Mouse (Mus musculus) liver, postnatal 0 days (tissue): Measurements from ENCODE around the gene Elmod1.

ENCODE experiments used
- CTCF ChIP-seq: sonication (generic); IDR thresholded peaks from 2 replicates; pipeline ENCODE4 v1.5.1; 2016; ENCODE audit warnings: antibody characterized with exemption, low read depth
- EP300 ChIP-seq: IDR thresholded peaks from 2 replicates; pipeline ENCODE4 v1.6.1; 2016; ENCODE audit warnings: antibody characterized with exemption, low read depth, mild to moderate bottlenecking

DNA sequence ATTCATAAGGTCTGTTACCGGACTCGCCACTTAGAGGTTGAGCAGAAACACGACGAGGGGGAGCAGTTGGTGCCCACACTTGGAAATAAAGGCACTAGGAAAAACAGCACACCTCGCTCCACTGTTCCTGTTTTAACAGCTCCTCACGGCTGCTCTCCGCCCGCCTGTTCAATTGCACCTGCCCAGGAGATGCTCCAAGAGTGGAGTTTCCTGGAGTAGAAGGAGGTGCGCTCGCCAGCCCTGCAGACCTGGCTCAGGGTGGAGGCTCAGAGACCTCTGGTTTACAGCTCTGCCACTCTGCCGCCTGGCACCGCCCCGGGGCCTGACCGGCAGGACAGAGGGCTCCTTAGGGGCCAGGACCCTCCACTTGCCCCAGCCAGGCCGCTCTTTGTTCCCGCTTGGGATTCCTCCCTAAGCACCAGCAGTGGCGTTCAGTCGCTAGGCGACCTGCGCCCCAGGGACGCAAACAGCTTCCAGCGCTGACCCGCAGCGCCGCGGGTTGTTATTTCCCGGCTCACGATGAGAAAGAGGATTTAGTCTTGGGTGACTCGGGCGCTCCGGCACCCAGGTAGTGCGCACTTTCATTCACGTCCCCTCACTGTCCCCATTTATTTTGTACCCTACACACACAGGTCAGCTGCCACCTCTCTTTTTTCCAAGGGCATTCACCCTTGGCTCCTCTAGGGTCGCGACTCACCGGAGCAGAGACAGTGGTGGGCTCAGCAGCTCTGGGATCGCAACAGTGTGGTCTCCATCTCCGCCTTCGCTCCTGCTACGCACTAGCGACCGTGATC, 576 bp downstream of the Elmod1 start:
- TF ChIP-seq CTCF (no peak), EP300 (no peak)
